Mouse (Mus musculus) heart, adult 2 months (tissue): ENCODE measurements around the gene Tinf2.

Experiments used
- CTCF ChIP-seq: fragments of 200-600 bp; IDR thresholded peaks from 2 replicates; pipeline ENCODE4 v1.8.1; 2022; ENCODE audit warnings: antibody characterized with exemption, mild to moderate bottlenecking, moderate library complexity
- EP300 ChIP-seq: fragments of 200-500 bp; IDR thresholded peaks from 2 replicates; pipeline ENCODE4 v1.6.1; 2011; ENCODE audit warnings: low read depth, low read length, control low read depth; ENCODE audit not compliant: insufficient read depth
- POLR2A ChIP-seq: fragments of 200-500 bp; IDR thresholded peaks from 2 replicates; pipeline ENCODE4 v1.6.1; 2011; ENCODE audit warnings: mild to moderate bottlenecking, low read depth, low read length, control low read depth; ENCODE audit not compliant: insufficient read depth

DNA sequence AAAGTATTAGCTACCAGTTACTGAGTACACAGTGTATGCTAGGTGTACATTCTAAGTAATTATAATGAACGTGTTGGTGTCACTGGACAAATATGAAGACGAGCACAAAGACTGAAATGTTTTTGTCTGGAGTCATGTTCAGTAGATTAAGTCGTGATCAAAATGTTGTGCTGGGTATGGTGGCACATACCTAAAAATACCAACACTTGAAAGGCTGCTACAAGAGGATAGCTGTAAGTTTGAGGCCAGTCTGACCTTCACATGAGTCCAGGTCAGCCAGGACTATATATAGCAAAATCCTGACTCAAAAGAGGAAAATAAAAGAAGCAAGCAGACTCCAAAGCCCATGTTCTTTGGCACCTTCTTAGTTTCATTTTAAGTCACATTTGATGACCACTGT lies 24.7 kb downstream of the Tinf2 start:
- TF ChIP-seq CTCF: no peak
- TF ChIP-seq EP300: no peak
- TF ChIP-seq POLR2A: no peak
